Mouse (Mus musculus): ENCODE measurements around the gene Pogz.
"Not testable (repeated sequence)": the region's sequence is repeated elsewhere in the genome, so short reads cannot be mapped to it uniquely, and the experiment has no call there.

- TF ChIP-seq CTCF (IDR thresholded peaks at IDR 0.05; ENCODE audit: borderline replicate concordance, control insufficient read depth, extremely low read depth, insufficient read depth, low read length, poor library complexity); POLR2A (IDR thresholded peaks at IDR 0.05; ENCODE audit: control insufficient read depth, extremely low read depth, insufficient read depth, low read length, poor library complexity): not testable (repeated sequence)
These were observed 94.2 kb downstream of the Pogz start for GRCm38 (mm10) chr3:94931427-94932082.
